Mouse (Mus musculus) left cerebral cortex, adult 2 months (tissue): ENCODE data around the gene Pelp1. TPM values are rescaled to one million over a fixed set of nuclear protein-coding genes. Genes with fewer than 3 reads are reported as not detected.
"Not testable (repeated sequence)": the region's sequence is repeated elsewhere in the genome, so short reads cannot be mapped to it uniquely, and the experiment has no call there.

Experiments
- DNase-seq, 2 experiments: peaks; one replicate each; pipeline ENCODE4 v3.0.0; 2021 to 2022; ENCODE audit warnings: low spot score in 2 of 2, mixed read lengths in 1 of 2; ENCODE audit errors: extremely low spot score in 1 of 2
- H3K27ac ChIP-seq: fragments of 200-600 bp; 2 replicates; pipeline ENCODE4 v1.8.1; 2022
- H3K4me3 ChIP-seq: fragments of 200-600 bp; 2 replicates; pipeline ENCODE4 v1.8.1; 2022
- CTCF ChIP-seq: fragments of 200-600 bp; IDR thresholded peaks from 2 replicates; pipeline ENCODE4 v1.8.1; 2022; ENCODE audit warnings: antibody characterized with exemption, mild to moderate bottlenecking, moderate library complexity
- intact Hi-C: fragments of 180-260 bp; cut with DNase I; formaldehyde crosslinking; loops from one replicate; pipeline ENCODE4 v1.15.1; 2025
- microRNA-seq, 2 experiments: library from miRNA; unstranded; fragments of <30 nt; microRNA quantifications; one replicate each; pipeline ENCODE4 v1.2.0; 2021
- total RNA-seq, 2 experiments: library from RNA; stranded (reverse); gene quantifications; 2 replicates each; pipeline ENCODE4 v1.2.3; 2021

The Pelp1 gene
- total RNA-seq, 2 experiments from 2014 or later, result 34.6 to 36.2 TPM

DNA sequence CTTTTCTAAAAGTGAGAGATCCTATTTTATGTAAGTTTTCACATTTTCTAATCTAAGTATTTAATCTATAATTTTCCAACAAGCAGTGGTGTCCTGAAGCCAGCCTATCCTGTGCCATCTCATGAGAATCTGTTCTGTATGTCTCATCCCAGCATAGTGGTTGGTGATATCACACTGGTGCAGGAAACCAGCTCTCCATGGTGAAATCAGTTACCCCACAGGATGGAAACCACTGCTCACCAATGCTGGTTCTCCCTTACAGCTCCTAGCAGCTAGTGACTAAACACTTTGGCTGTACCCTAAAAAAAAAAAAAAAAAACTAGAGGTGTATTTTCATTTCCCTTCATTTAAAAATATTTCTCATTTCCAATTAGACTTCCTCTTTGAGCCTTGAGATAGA lies 37.4 kb downstream of the Pelp1 start:
- intact Hi-C loops, result no loop called here
- no peak for DNase-seq
- Histone ChIP-seq H3K4me3 (no peak overlapping the region), H3K27ac (no peak overlapping the region)
- TF ChIP-seq CTCF, result no peak

DNA sequence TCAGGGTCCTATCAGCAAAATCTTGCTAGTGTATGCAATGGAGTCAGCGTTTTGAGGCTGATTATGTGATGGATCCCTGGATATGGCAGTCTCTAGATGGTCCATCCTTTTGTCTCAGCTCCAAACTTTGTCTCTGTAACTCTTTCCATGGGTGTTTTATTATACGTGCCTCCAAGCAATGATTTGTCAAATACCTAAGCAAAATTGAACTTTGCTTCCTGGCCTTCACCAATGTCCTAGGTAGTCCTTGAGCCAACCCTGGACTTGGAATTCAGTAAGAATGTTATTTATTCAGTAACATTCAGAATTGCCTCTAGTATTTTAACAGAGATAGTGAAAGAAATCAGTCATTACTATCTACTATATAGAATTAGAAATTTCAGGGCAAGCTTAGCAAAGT lies 41.2 kb downstream of the Pelp1 start:
- H3K27ac ChIP-seq, H3K4me3 ChIP-seq, DNase-seq, intact Hi-C loops: not testable (repeated sequence)

DNA sequence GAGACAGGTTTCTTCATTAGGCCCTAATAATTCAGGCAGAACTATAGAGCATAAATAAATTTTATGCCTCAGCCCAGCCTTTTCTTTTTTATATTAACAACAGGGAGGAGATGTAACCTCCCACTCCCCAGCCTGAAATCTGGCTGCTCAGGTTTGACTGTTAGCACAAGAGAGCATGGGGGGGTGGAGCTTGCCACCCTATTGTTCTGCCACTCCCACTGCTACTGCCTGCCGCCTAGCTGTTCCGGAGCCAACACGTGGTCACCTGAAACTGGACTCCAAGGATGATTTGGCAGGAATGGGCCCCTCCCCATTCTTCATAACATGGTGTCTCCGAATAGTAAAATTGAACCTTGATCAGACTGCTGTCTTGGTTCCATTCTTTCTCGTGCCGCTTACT lies 42.1 kb downstream of the Pelp1 start:
- H3K27ac ChIP-seq, H3K4me3 ChIP-seq, DNase-seq, intact Hi-C loops: not testable (repeated sequence)

DNA sequence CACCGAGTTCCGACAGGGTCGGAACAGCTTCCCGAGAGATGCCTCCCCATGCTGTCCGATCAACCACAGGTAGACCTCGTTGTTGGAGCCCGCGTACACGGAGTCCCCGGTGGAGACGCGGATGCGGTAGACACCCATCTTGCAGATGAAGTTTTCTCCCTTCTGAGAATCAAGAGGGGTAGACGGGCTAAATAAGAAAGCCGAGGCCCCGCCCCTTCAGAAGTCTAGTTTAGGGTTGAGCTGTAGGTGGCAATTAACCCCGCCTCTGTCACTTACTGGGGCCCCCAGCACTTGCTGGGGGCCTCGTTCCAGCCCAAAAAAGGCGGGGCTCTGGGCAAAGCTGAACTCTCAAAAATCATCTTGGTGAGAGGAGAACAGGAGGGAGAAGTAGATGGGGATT lies 58.0 kb downstream of the Pelp1 start, which contains the start of gene Alox15:
Gene Alox15 (minus strand): TSS at position 164 of the 400 bp plus-strand sequence.
- H3K4me3 ChIP-seq, result peak within 1 kb of the TSS; percentile 27; the same call in 1 of the 2 replicates
- no peak for DNase-seq
- H3K27ac ChIP-seq, result no peak within 1 kb of the TSS
- no peak for TF ChIP-seq CTCF
- intact Hi-C loops, result no loop called here

DNA sequence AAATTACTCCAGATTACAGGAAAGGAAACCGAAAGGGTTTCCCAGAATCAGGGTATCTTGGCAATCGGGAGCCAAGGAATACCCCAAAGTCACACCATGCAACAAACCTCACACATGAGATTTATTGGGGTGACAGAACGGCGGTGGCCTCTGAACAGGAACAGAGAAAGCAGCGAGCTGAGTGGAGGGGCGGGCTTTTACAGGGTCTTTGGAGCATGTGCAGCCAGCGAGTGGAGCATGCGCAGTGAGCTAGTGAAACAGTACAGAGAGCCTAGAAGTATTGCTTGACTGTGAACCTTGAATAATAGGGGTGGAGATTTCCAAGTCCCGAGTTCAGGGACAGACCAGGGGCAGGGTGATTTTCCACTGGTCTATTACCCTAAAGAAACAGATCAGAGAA lies 61.2 kb downstream of the Pelp1 start:
- TF ChIP-seq CTCF, result no peak
- intact Hi-C loops, result no loop called here
- no peak overlapping the region for H3K27ac ChIP-seq
- no peak for DNase-seq
- no peak overlapping the region for H3K4me3 ChIP-seq

DNA sequence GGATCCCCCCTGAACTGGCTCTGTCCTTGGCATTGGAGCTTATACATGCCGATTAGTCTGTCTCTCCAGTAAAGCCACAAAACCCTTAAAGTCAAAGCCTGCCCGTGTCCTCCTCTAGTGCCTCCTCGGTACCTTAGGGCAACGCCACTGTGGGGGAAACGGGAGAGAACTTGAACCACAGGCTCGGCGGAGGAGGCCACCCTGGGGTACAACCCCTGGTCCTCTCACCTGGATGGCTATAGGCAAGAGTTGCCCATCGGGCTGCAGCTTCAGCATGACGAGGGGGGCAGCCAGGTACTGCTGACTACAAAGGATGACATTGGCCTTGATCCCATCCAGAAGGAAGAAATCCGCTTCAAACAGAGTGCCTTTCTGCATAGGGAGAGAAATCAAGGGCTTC lies 62.0 kb downstream of the Pelp1 start:
- Histone ChIP-seq H3K27ac (no peak overlapping the region), H3K4me3 (no peak overlapping the region)
- DNase-seq, result no peak
- intact Hi-C loops, result no loop called here
- no peak for TF ChIP-seq CTCF

DNA sequence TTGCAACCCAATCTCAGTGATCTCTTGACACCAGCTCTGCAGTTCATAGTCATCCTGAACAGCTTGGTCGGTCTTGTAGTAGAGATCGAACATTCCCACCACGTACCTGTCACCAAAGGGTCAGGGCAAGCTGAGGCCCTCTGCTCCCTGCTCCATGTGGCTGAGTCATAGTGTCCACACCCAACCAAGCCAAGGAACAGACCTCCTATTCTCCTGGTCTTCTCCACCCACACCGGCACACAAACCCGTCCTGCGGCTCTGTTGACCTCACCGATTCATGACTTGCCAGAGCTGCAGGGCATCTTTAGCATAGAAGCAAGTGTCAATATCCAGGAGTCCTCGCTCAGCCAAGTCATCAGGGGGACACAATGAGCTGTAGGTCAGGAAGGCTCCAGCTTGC lies 64.3 kb downstream of the Pelp1 start:
- Histone ChIP-seq H3K27ac (no peak overlapping the region), H3K4me3 (no peak overlapping the region)
- no peak for TF ChIP-seq CTCF
- intact Hi-C loops, result no loop called here
- no peak for DNase-seq

DNA sequence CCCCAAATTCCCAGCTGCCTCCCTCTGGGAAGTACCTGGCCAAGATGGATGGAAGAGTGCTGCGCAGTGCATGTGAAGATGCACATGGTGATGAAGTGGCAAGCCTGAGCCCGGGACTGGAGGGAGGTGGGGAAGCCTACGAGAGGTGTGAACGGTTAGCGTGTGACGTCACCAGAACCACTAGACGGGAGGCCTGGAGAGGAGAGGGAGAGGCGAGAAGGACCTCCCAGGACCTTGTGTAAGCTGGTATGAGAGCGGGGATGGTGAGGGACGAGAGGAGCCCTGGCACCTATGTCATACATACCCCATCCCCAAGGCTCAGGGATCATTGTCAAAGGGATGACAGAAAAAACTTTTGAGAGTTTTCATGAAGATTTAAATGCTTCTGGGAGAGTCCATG lies 64.8 kb downstream of the Pelp1 start:
- Histone ChIP-seq H3K27ac (no peak overlapping the region), H3K4me3 (no peak overlapping the region)
- intact Hi-C loops, result no loop called here
- no peak for TF ChIP-seq CTCF
- DNase-seq, result no peak

Small RNAs within 50 kb of the gene (microRNA-seq; reads per million reads assigned to microRNA genes)
- 2.2 to 4.5 reads per million in 2 experiments for gene Mir7115

Other genes starting within 250 kb of the Pelp1 start
- gene Slc16a11, start 197.3 kb downstream of the Pelp1 start, total RNA-seq, result 10 to 100 TPM; 35.7 to 36.9 TPM
- 10 to 100 TPM in 1 of 2 experiments, 1 to 10 TPM in 1; 7.5 to 10.5 TPM for gene Slc16a13, start 189.0 kb downstream of the Pelp1 start, total RNA-seq
- gene Bcl6b, start 180.2 kb downstream of the Pelp1 start, total RNA-seq, result 1 to 10 TPM; 1.7 to 3.5 TPM
- gene 0610010K14Rik, start 172.1 kb downstream of the Pelp1 start, total RNA-seq, result 10 to 100 TPM; 45.5 to 51.2 TPM
- gene Gm21988, start 170.2 kb downstream of the Pelp1 start, total RNA-seq, result 1 to 10 TPM; 4.9 to 5.3 TPM
- 100 to 1,000 TPM; 241 to 270 TPM for gene Rnasek, start 170.2 kb downstream of the Pelp1 start, total RNA-seq
- gene Alox12, start 154.7 kb downstream of the Pelp1 start, total RNA-seq, result under 1 TPM; 0.16 to 0.19 TPM
- gene Alox12e, start 87.4 kb downstream of the Pelp1 start, total RNA-seq, result under 1 TPM in 1 of 2 experiments, not detected in 1; 0.33 TPM
- not detected for gene Alox15, start 58.0 kb downstream of the Pelp1 start, total RNA-seq
- 10 to 100 TPM; 74.3 to 86.0 TPM for gene Arrb2, start 22.6 kb upstream of the Pelp1 start, total RNA-seq
- gene Med11, start 41.9 kb upstream of the Pelp1 start, total RNA-seq, result 10 to 100 TPM; 13.2 to 14.8 TPM
- under 1 TPM; 0.36 to 0.44 TPM for gene Zmynd15, start 49.4 kb upstream of the Pelp1 start, total RNA-seq
- gene Cxcl16, start 50.0 kb upstream of the Pelp1 start, total RNA-seq, result 1 to 10 TPM; 1.2 to 1.4 TPM
- 1 to 10 TPM in 1 of 2 experiments, not detected in 1; 1.1 TPM for gene Tm4sf5, start 95.2 kb upstream of the Pelp1 start, total RNA-seq
- not detected for gene Vmo1, start 104.6 kb upstream of the Pelp1 start, total RNA-seq
- not detected for gene Gltpd2, start 109.2 kb upstream of the Pelp1 start, total RNA-seq
- 100 to 1,000 TPM; 164 to 169 TPM for gene Psmb6, start 115.3 kb upstream of the Pelp1 start, total RNA-seq
- gene Gm40193, start 122.9 kb upstream of the Pelp1 start, total RNA-seq, result not detected
- 10 to 100 TPM; 12.8 to 13.6 TPM for gene Pld2, start 130.0 kb upstream of the Pelp1 start, total RNA-seq
- gene Mink1, start 152.8 kb upstream of the Pelp1 start, total RNA-seq, result 100 to 1,000 TPM; 411 to 445 TPM
- gene 4930544D05Rik, start 205.8 kb upstream of the Pelp1 start, total RNA-seq, result under 1 TPM; 0.61 TPM
- gene Chrne, start 209.2 kb upstream of the Pelp1 start, total RNA-seq, result not detected
- gene Gp1ba, start 229.1 kb upstream of the Pelp1 start, total RNA-seq, result not detected
- 10 to 100 TPM; 81.7 to 86.9 TPM for gene Rnf167, start 237.2 kb upstream of the Pelp1 start, total RNA-seq
- gene Slc25a11, start 237.4 kb upstream of the Pelp1 start, total RNA-seq, result 100 to 1,000 TPM; 107 to 117 TPM
- gene Pfn1, start 244.6 kb upstream of the Pelp1 start, total RNA-seq, result 100 to 1,000 TPM; 207 to 224 TPM
- 10 to 100 TPM in 1 of 2 experiments, 1 to 10 TPM in 1; 9.8 to 10.6 TPM for gene Eno3, start 247.2 kb upstream of the Pelp1 start, total RNA-seq